Mouse (Mus musculus): ENCODE results near the gene Nfatc2. TPM values are rescaled to one million over a fixed set of nuclear protein-coding genes. Genes with fewer than 3 reads are reported as not detected.

The Nfatc2 gene
- polyA plus RNA-seq, 1 experiment from 2014 or later: 3.7 TPM

GRCm38 (mm10) chr2:168551218-168551617 is 50.2 kb downstream of the Nfatc2 start:
- WGBS: 93% methylated on average over 7 of the region's 7 CpGs

GRCm38 (mm10) chr2:168549326-168549725 is 52.1 kb downstream of the Nfatc2 start:
- Histone ChIP-seq H3K4me2 (replicated peaks) (no peak overlapping the region), H3K9me3 (ENCODE audit: control insufficient read depth, low read length) (no peaks in the 10 kb centered on the region), H3K4me1 (replicated peaks; ENCODE audit: control insufficient read depth, insufficient read depth, low read length) (peaks cover 13% of the 10 kb centered on the region), H3K27ac (no peak overlapping the region), H3K4me3 (replicated peaks; ENCODE audit: low read length) (no peak overlapping the region), H3K9ac (no peak overlapping the region), H3K27me3 (ENCODE audit: control insufficient read depth, insufficient read depth, low read length) (no peaks in the 10 kb centered on the region), H3K36me3 (replicated peaks; ENCODE audit: control insufficient read depth, insufficient read depth) (no peaks in the 10 kb centered on the region)
- WGBS: 45% methylated on average over 12 of the region's 12 CpGs
- no peak for DNase-seq (ENCODE audit: low spot score)
- no peak for ATAC-seq (ENCODE audit: low FRiP score)

More at GRCm38 (mm10) chr2:168551218-168551617, 50.2 kb downstream of the Nfatc2 start:
- ATAC-seq (ENCODE audit: low FRiP score): no peak
- Histone ChIP-seq H3K27me3 (ENCODE audit: control insufficient read depth, insufficient read depth, low read length) (no peaks in the 10 kb centered on the region), H3K27ac (no peak overlapping the region), H3K4me3 (replicated peaks; ENCODE audit: low read length) (no peak overlapping the region), H3K9me3 (ENCODE audit: control insufficient read depth, low read length) (no peaks in the 10 kb centered on the region), H3K36me3 (replicated peaks; ENCODE audit: control insufficient read depth, insufficient read depth) (no peaks in the 10 kb centered on the region), H3K9ac (no peak overlapping the region), H3K4me2 (replicated peaks) (no peak overlapping the region), H3K4me1 (replicated peaks; ENCODE audit: control insufficient read depth, insufficient read depth, low read length) (peaks cover 10% of the 10 kb centered on the region)
- DNase-seq (ENCODE audit: low spot score): no peak

GRCm38 (mm10) chr2:168548008-168548407 is 53.4 kb downstream of the Nfatc2 start:
- no peak for DNase-seq (ENCODE audit: low spot score)
- H3K9ac ChIP-seq: no peak overlapping the region
- H3K27me3 ChIP-seq (ENCODE audit: control insufficient read depth, insufficient read depth, low read length): no peaks in the 10 kb centered on the region
- H3K9me3 ChIP-seq (ENCODE audit: control insufficient read depth, low read length): no peaks in the 10 kb centered on the region
- WGBS: 77% methylated on average over 4 of the region's 4 CpGs
- peaks cover 18% of the 10 kb centered on the region for H3K4me1 ChIP-seq (replicated peaks; ENCODE audit: control insufficient read depth, insufficient read depth, low read length)
- no peak overlapping the region for H3K4me3 ChIP-seq (replicated peaks; ENCODE audit: low read length)
- no peak overlapping the region for H3K27ac ChIP-seq
- H3K36me3 ChIP-seq (replicated peaks; ENCODE audit: control insufficient read depth, insufficient read depth): no peaks in the 10 kb centered on the region
- no peak for ATAC-seq (ENCODE audit: low FRiP score)
- H3K4me2 ChIP-seq (replicated peaks): no peak overlapping the region

GRCm38 (mm10) chr2:168545901-168546557 is 55.4 kb downstream of the Nfatc2 start:
- Histone ChIP-seq H3K27me3 (ENCODE audit: control insufficient read depth, insufficient read depth, low read length) (no peaks in the 10 kb centered on the region), H3K9me3 (ENCODE audit: control insufficient read depth, low read length) (no peaks in the 10 kb centered on the region), H3K4me3 (replicated peaks; ENCODE audit: low read length) (no peak overlapping the region), H3K9ac (no peak overlapping the region), H3K4me2 (replicated peaks) (no peak overlapping the region), H3K4me1 (replicated peaks; ENCODE audit: control insufficient read depth, insufficient read depth, low read length) (peaks cover 8% of the 10 kb centered on the region; the same call in 1 of the 2 replicates), H3K36me3 (replicated peaks; ENCODE audit: control insufficient read depth, insufficient read depth) (no peaks in the 10 kb centered on the region), H3K27ac (no peak overlapping the region)
- DNase-seq (ENCODE audit: low spot score): no peak
- no peak for ATAC-seq (ENCODE audit: low FRiP score)
- 61% methylated on average over 15 of the region's 15 CpGs for WGBS

GRCm38 (mm10) chr2:168544102-168544501 is 57.4 kb downstream of the Nfatc2 start:
- no peak overlapping the region for H3K9ac ChIP-seq
- H3K4me3 ChIP-seq (replicated peaks; ENCODE audit: low read length): no peak overlapping the region
- 61% methylated on average over 13 of the region's 13 CpGs for WGBS
- ATAC-seq (ENCODE audit: low FRiP score): no peak
- no peaks in the 10 kb centered on the region for H3K9me3 ChIP-seq (ENCODE audit: control insufficient read depth, low read length)
- H3K4me2 ChIP-seq (replicated peaks): no peak overlapping the region
- no peak overlapping the region for H3K27ac ChIP-seq
- H3K4me1 ChIP-seq (replicated peaks; ENCODE audit: control insufficient read depth, insufficient read depth, low read length): peaks cover 8% of the 10 kb centered on the region; the same call in 1 of the 2 replicates
- DNase-seq (ENCODE audit: low spot score): no peak
- H3K36me3 ChIP-seq (replicated peaks; ENCODE audit: control insufficient read depth, insufficient read depth): no peaks in the 10 kb centered on the region
- no peaks in the 10 kb centered on the region for H3K27me3 ChIP-seq (ENCODE audit: control insufficient read depth, insufficient read depth, low read length)

- no peak for ATAC-seq (ENCODE audit: low FRiP score)
- Histone ChIP-seq H3K27me3 (ENCODE audit: control insufficient read depth, insufficient read depth, low read length) (no peaks in the 10 kb centered on the region), H3K4me1 (replicated peaks; ENCODE audit: control insufficient read depth, insufficient read depth, low read length) (peaks cover 8% of the 10 kb centered on the region; the same call in 1 of the 2 replicates), H3K36me3 (replicated peaks; ENCODE audit: control insufficient read depth, insufficient read depth) (no peaks in the 10 kb centered on the region), H3K4me3 (replicated peaks; ENCODE audit: low read length) (no peak overlapping the region), H3K27ac (no peak overlapping the region), H3K4me2 (replicated peaks) (no peak overlapping the region), H3K9me3 (ENCODE audit: control insufficient read depth, low read length) (no peaks in the 10 kb centered on the region), H3K9ac (no peak overlapping the region)
- no peak for DNase-seq (ENCODE audit: low spot score)
- WGBS: 58% methylated on average over 3 of the region's 3 CpGs
Observed at GRCm38 (mm10) chr2:168543026-168543425, 58.4 kb downstream of the Nfatc2 start.

- no peaks in the 10 kb centered on the region for H3K27me3 ChIP-seq (ENCODE audit: control insufficient read depth, insufficient read depth, low read length)
- H3K4me1 ChIP-seq (replicated peaks; ENCODE audit: control insufficient read depth, insufficient read depth, low read length): peaks cover 8% of the 10 kb centered on the region; the same call in 1 of the 2 replicates
- 81% methylated on average over 7 of the region's 7 CpGs for WGBS
- no peak overlapping the region for H3K9ac ChIP-seq
- H3K36me3 ChIP-seq (replicated peaks; ENCODE audit: control insufficient read depth, insufficient read depth): no peaks in the 10 kb centered on the region
- H3K27ac ChIP-seq: no peak overlapping the region
- no peaks in the 10 kb centered on the region for H3K9me3 ChIP-seq (ENCODE audit: control insufficient read depth, low read length)
- ATAC-seq (ENCODE audit: low FRiP score): no peak
- H3K4me3 ChIP-seq (replicated peaks; ENCODE audit: low read length): no peak overlapping the region
- H3K4me2 ChIP-seq (replicated peaks): no peak overlapping the region
- DNase-seq (ENCODE audit: low spot score): no peak
Observed at GRCm38 (mm10) chr2:168541223-168541622, 60.2 kb downstream of the Nfatc2 start.

GRCm38 (mm10) chr2:168539594-168540222 is 61.7 kb downstream of the Nfatc2 start:
- H3K27ac ChIP-seq: no peak overlapping the region
- H3K9me3 ChIP-seq (ENCODE audit: control insufficient read depth, low read length): no peaks in the 10 kb centered on the region
- 56% methylated on average over 15 of the region's 15 CpGs for WGBS
- no peak for ATAC-seq (ENCODE audit: low FRiP score)
- no peak overlapping the region for H3K4me3 ChIP-seq (replicated peaks; ENCODE audit: low read length)
- no peaks in the 10 kb centered on the region for H3K36me3 ChIP-seq (replicated peaks; ENCODE audit: control insufficient read depth, insufficient read depth)
- H3K27me3 ChIP-seq (ENCODE audit: control insufficient read depth, insufficient read depth, low read length): no peaks in the 10 kb centered on the region
- DNase-seq (ENCODE audit: low spot score): no peak
- peaks cover 5% of the 10 kb centered on the region; the same call in 1 of the 2 replicates for H3K4me1 ChIP-seq (replicated peaks; ENCODE audit: control insufficient read depth, insufficient read depth, low read length)
- H3K9ac ChIP-seq: no peak overlapping the region
- no peak overlapping the region for H3K4me2 ChIP-seq (replicated peaks)

- no peaks in the 10 kb centered on the region for H3K36me3 ChIP-seq (replicated peaks; ENCODE audit: control insufficient read depth, insufficient read depth)
- H3K9me3 ChIP-seq (ENCODE audit: control insufficient read depth, low read length): no peaks in the 10 kb centered on the region
- no peak overlapping the region for H3K27ac ChIP-seq
- H3K9ac ChIP-seq: no peak overlapping the region
- H3K27me3 ChIP-seq (ENCODE audit: control insufficient read depth, insufficient read depth, low read length): no peaks in the 10 kb centered on the region
- no peak overlapping the region for H3K4me2 ChIP-seq (replicated peaks)
- DNase-seq (ENCODE audit: low spot score) (no peak), ATAC-seq (ENCODE audit: low FRiP score) (no peak)
- H3K4me3 ChIP-seq (replicated peaks; ENCODE audit: low read length): no peak overlapping the region
- 93% methylated on average over 6 of the region's 6 CpGs for WGBS
- H3K4me1 ChIP-seq (replicated peaks; ENCODE audit: control insufficient read depth, insufficient read depth, low read length): peaks cover 3% of the 10 kb centered on the region; the same call in 1 of the 2 replicates
Observed at GRCm38 (mm10) chr2:168539026-168539425, 62.4 kb downstream of the Nfatc2 start.

Measured in hindbrain, embryonic 14.5 days (tissue).